Mouse (Mus musculus) WW6 (cell line): ENCODE measurements at regions not wholly inside any gene's neighbourhood (a gene's known extent, or its start where the extent isn't known, plus 50 kb on each side); places are given as distances from the start of the nearest gene placed in this dataset.

Experiments
- DNase-seq: peaks from one replicate; pipeline ENCODE4 v3.0.0-alpha.2; 2013; ENCODE audit warnings: low read depth, low spot score

DNA sequence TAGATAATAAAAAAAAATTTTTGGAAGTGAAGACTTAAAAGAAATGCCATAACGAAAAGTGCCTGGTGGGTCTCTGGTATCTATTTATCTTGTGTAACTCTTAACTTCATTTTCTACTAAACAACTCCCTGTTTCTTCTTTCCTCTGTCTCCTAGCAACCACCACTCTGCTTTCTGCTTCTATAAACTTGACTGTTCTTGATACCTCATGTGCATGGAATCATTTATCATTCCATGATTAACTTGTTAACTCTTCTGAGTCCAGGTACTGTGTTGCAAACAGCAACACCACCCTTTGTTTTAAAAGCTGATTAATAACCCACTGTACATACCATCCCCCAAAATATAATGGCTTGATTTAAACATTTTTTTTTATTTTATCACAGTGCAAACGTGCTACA is 325.0 kb downstream of the Mettl4 start:
- DNase-seq: no peak

- DNase-seq: no peak
These were observed 366.8 kb downstream of the Mettl4 start for GRCm38 (mm10) chr17:94382993-94383392.

GRCm38 (mm10) chr17:94335688-94336087 is 414.1 kb downstream of the Mettl4 start:
- no peak for DNase-seq

- no peak for DNase-seq
These were observed 423.6 kb downstream of the Mettl4 start for GRCm38 (mm10) chr17:94326179-94326578.

- no peak for DNase-seq
These were observed 458.6 kb downstream of the Mettl4 start for GRCm38 (mm10) chr17:94291221-94291620.

DNA sequence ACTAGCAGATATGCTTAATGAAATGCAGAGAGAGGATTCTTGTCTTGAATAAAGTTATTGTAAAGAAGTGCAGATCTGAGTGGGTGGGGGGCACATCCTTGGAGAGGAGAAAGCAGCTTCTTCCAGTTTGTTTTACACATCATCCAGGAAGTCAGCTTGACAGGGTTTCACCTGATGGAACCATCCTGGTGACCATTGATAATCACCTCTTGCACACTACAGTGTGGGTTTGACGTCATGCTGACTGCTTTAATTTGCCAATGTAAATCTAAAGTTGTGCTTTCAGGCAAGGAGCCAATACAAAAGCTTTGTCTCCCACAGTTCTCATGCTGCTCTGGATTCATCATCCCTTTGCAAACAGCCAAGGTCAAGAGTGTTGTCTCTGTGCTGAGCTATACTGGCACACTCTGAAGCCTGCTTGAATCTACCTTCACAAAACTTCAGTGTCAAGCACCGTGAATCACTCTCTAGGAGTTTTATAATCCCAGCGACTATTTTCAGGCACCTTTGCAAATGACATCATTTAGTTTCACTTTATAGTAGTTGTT is 462.1 kb downstream of the Mettl4 start:
- DNase-seq: no peak

DNA sequence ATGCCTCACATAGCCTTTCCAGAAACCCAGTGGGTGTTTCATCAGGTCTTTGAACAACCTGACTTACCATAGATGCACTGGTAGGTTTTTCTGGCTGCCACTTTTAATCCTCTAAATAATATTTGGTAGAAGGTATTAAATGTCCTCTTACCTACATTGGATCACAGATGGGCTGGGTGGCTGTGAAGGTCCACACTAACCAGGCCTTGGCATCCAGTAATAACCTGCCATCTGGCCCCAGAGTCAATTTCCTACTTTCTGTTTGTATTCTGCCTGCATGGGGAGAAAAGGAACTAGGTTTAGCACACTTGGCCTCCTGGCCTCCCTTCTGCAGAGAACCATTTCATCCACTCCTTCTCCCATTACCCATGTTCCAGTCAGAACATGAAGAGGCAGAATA is 473.0 kb downstream of the Mettl4 start:
- DNase-seq: no peak

DNA sequence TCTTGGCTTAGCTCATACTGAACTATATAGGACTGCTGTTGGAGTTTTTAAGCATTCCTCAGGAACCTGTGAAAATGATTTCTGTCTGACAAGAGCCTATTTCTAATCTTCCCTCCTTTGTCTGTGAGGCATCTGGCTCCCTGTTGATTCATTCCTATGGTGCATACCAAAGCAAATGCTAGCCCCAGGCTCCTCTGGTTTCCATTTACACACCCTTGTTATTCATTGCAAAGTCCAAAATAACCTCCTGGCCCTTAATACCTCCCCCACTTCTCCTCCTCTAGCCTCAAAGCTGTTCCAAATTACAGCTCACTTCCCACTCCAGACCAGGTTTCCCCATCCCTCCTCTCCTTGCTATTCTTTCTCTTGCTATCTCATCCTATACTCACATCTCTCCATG is 480.1 kb downstream of the Mettl4 start:
- DNase-seq: peak; percentile 3

GRCm38 (mm10) chr17:94255666-94256065 is 494.2 kb downstream of the Mettl4 start:
- DNase-seq: no peak

GRCm38 (mm10) chr17:94254801-94255200 is 495.0 kb downstream of the Mettl4 start:
- DNase-seq: no peak

DNA sequence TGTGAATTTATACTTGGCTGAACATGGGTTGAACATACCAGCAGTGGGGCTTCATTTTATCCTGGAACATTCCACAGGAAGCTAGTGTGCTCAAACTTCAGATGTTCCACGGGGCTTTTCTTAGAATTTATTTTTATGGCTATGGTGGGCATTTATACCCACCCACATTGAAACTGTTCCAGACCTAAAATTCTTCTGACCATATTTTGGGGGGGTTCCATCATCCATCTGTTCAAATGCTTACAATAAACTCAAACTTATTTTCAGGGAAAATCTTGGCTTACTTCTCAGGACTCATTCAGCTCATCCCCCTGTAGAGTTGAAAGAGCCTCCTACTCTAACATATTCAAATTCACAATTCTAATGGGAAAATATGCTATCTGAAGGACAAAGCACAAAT is 506.0 kb downstream of the Mettl4 start:
- no peak for DNase-seq

DNA sequence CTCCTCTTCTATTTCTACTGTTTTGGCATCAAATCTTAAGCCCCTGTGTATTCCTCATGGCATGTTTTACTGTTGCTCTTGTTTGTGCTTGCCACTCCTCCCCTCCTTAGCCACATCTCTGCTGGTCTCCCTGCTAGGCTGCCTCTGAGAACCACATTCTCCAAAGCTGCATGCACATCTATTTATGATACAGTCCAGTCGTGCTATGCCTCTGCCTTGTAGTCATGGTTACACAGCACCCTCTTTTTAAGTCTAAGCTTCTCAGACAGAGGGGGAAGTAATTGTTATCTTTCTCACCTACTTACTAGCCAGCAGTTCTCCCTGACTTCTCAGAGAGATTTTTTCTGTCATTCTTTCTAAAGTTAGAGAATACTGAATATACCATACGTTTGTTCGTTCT is 523.7 kb downstream of the Mettl4 start:
- DNase-seq: no peak
